Mouse (Mus musculus) brain, embryonic 14.5 days (tissue): ENCODE results near the gene Hspb9.

Experiments
- CTCF ChIP-seq: fragments of 200-500 bp; IDR thresholded peaks from 2 replicates; pipeline ENCODE4 v1.5.1; 2012; ENCODE audit warnings: inconsistent platforms, mild to moderate bottlenecking, moderate library complexity, borderline replicate concordance; ENCODE audit not compliant: insufficient read depth, insufficient read length; ENCODE audit errors: extremely low read depth
- POLR2A ChIP-seq: fragments of 200-500 bp; IDR thresholded peaks from 2 replicates; pipeline ENCODE4 v1.6.1; 2012; ENCODE audit warnings: mild to moderate bottlenecking, inconsistent platforms, borderline replicate concordance; ENCODE audit not compliant: poor library complexity, insufficient read depth, insufficient read length, severe bottlenecking; ENCODE audit errors: extremely low read depth

DNA sequence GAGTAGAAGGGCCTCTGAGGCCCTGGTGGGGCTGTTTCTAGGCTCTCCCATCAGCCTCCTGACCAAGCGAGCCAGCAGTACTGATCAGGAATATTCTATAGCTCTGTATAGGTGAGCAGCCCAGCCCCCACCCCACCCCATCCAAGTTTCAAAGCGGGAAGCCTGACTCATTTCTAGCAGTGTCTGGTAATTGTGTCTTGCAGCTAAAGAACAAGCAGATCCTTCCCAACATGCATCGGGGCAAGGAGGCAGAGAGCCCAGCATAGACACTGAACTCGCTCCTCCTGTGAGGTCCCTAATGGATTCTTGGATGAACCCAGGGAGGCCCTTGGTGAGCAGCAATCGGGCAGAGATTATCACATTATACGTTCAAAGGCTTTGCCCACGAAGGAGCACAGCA lies 35.8 kb upstream of the Hspb9 start:
- TF ChIP-seq CTCF (no peak), POLR2A (no peak)
